Mouse (Mus musculus) adrenal gland, postnatal 14 days (tissue): ENCODE data around the gene Polr3e. TPM values are rescaled to one million over a fixed set of nuclear protein-coding genes. Genes with fewer than 3 reads are reported as not detected.
A peak's percentile ranks its signal among the peaks of the same experiment; 100 is the strongest.

ENCODE experiments used
- DNase-seq: peaks from one replicate; pipeline ENCODE4 v3.0.0; 2021; ENCODE audit warnings: mixed read lengths
- total RNA-seq: library from RNA; stranded (reverse); gene quantifications from 2 replicates; pipeline ENCODE4 v1.2.3, GENCODE M21; 2021

The Polr3e gene
- total RNA-seq, 1 experiment from 2014 or later = 23.3 TPM

GRCm38 (mm10) chr7:120980041-120980440 is 62.5 kb downstream of the Polr3e start:
- no peak for DNase-seq

GRCm38 (mm10) chr7:120980931-120981924 is 63.7 kb downstream of the Polr3e start:
- peak; percentile 46 for DNase-seq

- DNase-seq = peak; percentile 96
Observed at GRCm38 (mm10) chr7:120982200-120982841, 64.8 kb downstream of the Polr3e start, which contains the start of the genes Cdr2 and Mfsd13b. Gene Cdr2, minus strand, starts transcription at chr7:120982312. Gene Mfsd13b, plus strand, starts transcription at chr7:120982509.

- no peak for DNase-seq
Observed at GRCm38 (mm10) chr7:120982968-120983367, 65.4 kb downstream of the Polr3e start.

GRCm38 (mm10) chr7:120991191-120991590 is 73.6 kb downstream of the Polr3e start:
- peak; percentile 14 for DNase-seq

Other genes with a start within 250 kb of the Polr3e start
- not detected in 2 replicates for gene Pdzd9, start 247.4 kb upstream of the Polr3e start, total RNA-seq
- gene Mosmo, start 240.1 kb upstream of the Polr3e start, total RNA-seq = 35.8 and 44.3 TPM in 2 replicates
- 3.3 and 6.9 TPM in 2 replicates for gene Vwa3a, start 178.4 kb upstream of the Polr3e start, total RNA-seq
- 0.60 and 0.70 TPM in 2 replicates for gene Gm5737, start 105.4 kb upstream of the Polr3e start, total RNA-seq
- 22.4 and 25.4 TPM in 2 replicates for gene Eef2k, start 74.9 kb upstream of the Polr3e start, total RNA-seq
- gene Cdr2, start 64.6 kb downstream of the Polr3e start, total RNA-seq = 14.2 and 16.3 TPM in 2 replicates
- not detected in 2 replicates for gene Mfsd13b, start 64.8 kb downstream of the Polr3e start, total RNA-seq
- 104 TPM in 2 replicates for gene Mettl9, start 116.7 kb downstream of the Polr3e start, total RNA-seq
- 1.2 and 2.3 TPM in 2 replicates for gene Igsf6, start 156.8 kb downstream of the Polr3e start, total RNA-seq
- 0.41 and 0.52 TPM in 2 replicates for gene Otoa, start 163.9 kb downstream of the Polr3e start, total RNA-seq